ENCODE assay signal across 16 mouse cellular contexts in the genomic region with DNA sequence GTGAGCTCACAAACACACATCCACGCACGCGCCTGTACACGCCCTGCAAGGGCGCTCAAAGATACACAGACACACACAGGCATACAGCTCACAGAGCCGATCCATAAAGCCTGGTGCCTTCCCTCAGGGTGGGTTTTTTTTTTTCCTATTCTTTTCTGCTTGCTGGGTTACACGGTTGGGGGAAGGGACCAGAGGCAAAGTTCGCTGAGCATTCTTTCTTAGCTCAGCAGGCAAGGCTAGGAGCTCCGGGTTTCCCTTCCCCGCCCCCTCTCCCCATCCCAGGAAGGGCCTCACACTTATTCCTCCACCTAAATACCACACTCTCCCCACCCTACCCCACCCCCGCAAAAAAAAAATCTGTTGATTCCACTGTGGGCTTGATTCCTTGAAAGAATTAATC.
DNase-seq lines count a peak whose midpoint lies in the region; ATAC-seq lines count a peak whose summit lies in the region.
"Had no signal": no experiment of that assay in that cellular context is flagged by ENCODE, and none has a peak within 500 bp of the region (broad histone marks: within the 10 kb centered on the region; RNA-seq: fewer than 3 reads in every experiment).

No protein-coding gene starts in this region.

- H3K9me3 ChIP-seq in forebrain, embryonic 13.5 days (replicated peaks): no peaks in the 10 kb centered on the region
- H3K9me3 ChIP-seq in limb, embryonic 12.5 days: no peaks in the 10 kb centered on the region
- H3K9me3 ChIP-seq in liver, embryonic 12.5 days (replicated peaks): no peaks in the 10 kb centered on the region
- H3K9me3 ChIP-seq in intestine, embryonic 15.5 days: no peaks in the 10 kb centered on the region
- H3K9me3 ChIP-seq: heart, embryonic 15.5 days; liver, embryonic 15.5 days had no signal

- 30% methylated on average over 11 of the region's 11 CpGs for WGBS in forebrain, embryonic 13.5 days
- WGBS in limb, embryonic 12.5 days: 13% methylated on average over 11 of the region's 11 CpGs
- 12% methylated on average over 11 of the region's 11 CpGs for WGBS in liver, embryonic 12.5 days (ENCODE audit: insufficient replicate concordance)
- WGBS in intestine, embryonic 15.5 days: 22% methylated on average over 11 of the region's 11 CpGs

- 0 out of 2 replicates have a peak, but pooled peaks cover 2% of the 10 kb centered on the region for H3K4me1 ChIP-seq in forebrain, embryonic 13.5 days
- H3K4me1 ChIP-seq in limb, embryonic 12.5 days (replicated peaks): no peaks in the 10 kb centered on the region; the same call in 1 of the 2 replicates
- no peaks in the 10 kb centered on the region for H3K4me1 ChIP-seq in liver, embryonic 12.5 days
- no peaks in the 10 kb centered on the region for H3K4me1 ChIP-seq in intestine, embryonic 15.5 days (replicated peaks)
- H3K4me1 ChIP-seq: heart, embryonic 15.5 days; liver, embryonic 15.5 days had no signal

- H3K27me3 ChIP-seq in forebrain, embryonic 13.5 days: peaks cover 10% of the 10 kb centered on the region; the same call in 1 of the 2 replicates
- H3K27me3 ChIP-seq in limb, embryonic 12.5 days: peaks cover 36% of the 10 kb centered on the region
- peaks cover 55% of the 10 kb centered on the region for H3K27me3 ChIP-seq in liver, embryonic 12.5 days (replicated peaks)
- peaks cover 15% of the 10 kb centered on the region; the same call in 1 of the 2 replicates for H3K27me3 ChIP-seq in intestine, embryonic 15.5 days (replicated peaks)

- H3K4me3 ChIP-seq in forebrain, embryonic 13.5 days: no peak overlapping the region
- H3K4me3 ChIP-seq in limb, embryonic 12.5 days (replicated peaks): no peak overlapping the region
- no peak overlapping the region for H3K4me3 ChIP-seq in liver, embryonic 12.5 days
- no peak overlapping the region for H3K4me3 ChIP-seq in intestine, embryonic 15.5 days (replicated peaks)
- H3K4me3 ChIP-seq: heart, embryonic 15.5 days; liver, embryonic 15.5 days; myocyte had no signal

- no peaks in the 10 kb centered on the region for H3K36me3 ChIP-seq in forebrain, embryonic 13.5 days (ENCODE audit: poor library complexity, severe bottlenecking)
- no peaks in the 10 kb centered on the region for H3K36me3 ChIP-seq in limb, embryonic 12.5 days
- H3K36me3 ChIP-seq in liver, embryonic 12.5 days: no peaks in the 10 kb centered on the region
- no peaks in the 10 kb centered on the region for H3K36me3 ChIP-seq in intestine, embryonic 15.5 days
- H3K36me3 ChIP-seq: heart, embryonic 15.5 days; liver, embryonic 15.5 days had no signal

- H3K27ac ChIP-seq in forebrain, embryonic 13.5 days: no peak overlapping the region
- no peak overlapping the region for H3K27ac ChIP-seq in limb, embryonic 12.5 days
- H3K27ac ChIP-seq in liver, embryonic 12.5 days: no peak overlapping the region
- no peak overlapping the region for H3K27ac ChIP-seq in intestine, embryonic 15.5 days
- H3K27ac ChIP-seq: heart, embryonic 15.5 days; liver, embryonic 15.5 days; macrophage had no signal

- peak; percentile 47 for DNase-seq in embryo, embryonic 10.5 days (ENCODE audit: low spot score)
- peak; percentile 14 for DNase-seq in neural tube, embryonic 10.5 days (ENCODE audit: extremely low spot score, low spot score)
- no peak for DNase-seq in testis, postnatal 10 days (ENCODE audit: low spot score)
- DNase-seq in adipocyte (ENCODE audit: low spot score): no peak
- DNase-seq: adrenal gland, adult 8-10 months; kidney, postnatal 4 days; thymus, adult 2 months had no signal

- H3K4me2 ChIP-seq in forebrain, embryonic 13.5 days: peak overlapping the region; percentile 22
- H3K4me2 ChIP-seq in limb, embryonic 12.5 days: peak overlapping the region; percentile 41
- no peak overlapping the region for H3K4me2 ChIP-seq in liver, embryonic 12.5 days
- no peak overlapping the region for H3K4me2 ChIP-seq in intestine, embryonic 15.5 days (replicated peaks)
- H3K4me2 ChIP-seq: heart, embryonic 15.5 days; liver, embryonic 15.5 days had no signal

- ATAC-seq in forebrain, embryonic 13.5 days: no peak
- no peak for ATAC-seq in limb, embryonic 12.5 days (ENCODE audit: insufficient number of reproducible peaks, insufficient read depth, low FRiP score, low TSS enrichment, low read depth)
- ATAC-seq in liver, embryonic 12.5 days: no peak
- no peak for ATAC-seq in intestine, embryonic 15.5 days
- ATAC-seq: intestine, embryonic 16.5 days had no signal

- H3K9ac ChIP-seq in forebrain, embryonic 13.5 days: no peak overlapping the region
- H3K9ac ChIP-seq in limb, embryonic 12.5 days (replicated peaks): no peak overlapping the region
- no peak overlapping the region for H3K9ac ChIP-seq in liver, embryonic 12.5 days
- no peak overlapping the region for H3K9ac ChIP-seq in intestine, embryonic 15.5 days
- H3K9ac ChIP-seq: heart, embryonic 15.5 days; liver, embryonic 15.5 days had no signal

Comparison
In these comparisons a context has a peak if more than half of its experiments do, and no peak if none do; other contexts are left out.
1. DNase-seq: peak in embryo, embryonic 10.5 days (single experiment) and neural tube, embryonic 10.5 days (single experiment); none in testis, postnatal 10 days (single experiment) and adipocyte (single experiment).
2. H3K4me2 ChIP-seq: peak in forebrain, embryonic 13.5 days (single experiment) and limb, embryonic 12.5 days (single experiment); none in liver, embryonic 12.5 days (single experiment) and intestine, embryonic 15.5 days (single experiment).